Comparison of ENCODE assay signal across 7 mouse cellular contexts in genomic region chr6:90368976-90369724, GRCm38 (mm10). TPM values are rescaled to one million over a fixed set of nuclear protein-coding genes. Genes with fewer than 3 reads are reported as not detected.
DNase-seq lines count a peak whose midpoint lies in the region; ATAC-seq and TF ChIP-seq lines count a peak whose summit lies in the region.

Gene Zxdc, plus strand, starts transcription at chr6:90369492.

- H3K4me2 ChIP-seq in intestine, postnatal 0 days (replicated peaks; ENCODE audit: low read depth) = peak within 1 kb of the TSS; percentile 93
- peak within 1 kb of the TSS; percentile 98 for H3K4me2 ChIP-seq in midbrain, embryonic 12.5 days (replicated peaks)

- H3K4me1 ChIP-seq in embryonic facial prominence, embryonic 10.5 days = peaks cover 25% of the 10 kb centered on the region
- H3K4me1 ChIP-seq in intestine, postnatal 0 days (replicated peaks; ENCODE audit: control insufficient read depth, insufficient read depth, low read length) = peaks cover 10% of the 10 kb centered on the region; the same call in 1 of the 2 replicates
- peaks cover 24% of the 10 kb centered on the region for H3K4me1 ChIP-seq in midbrain, embryonic 12.5 days
- H3K4me1 ChIP-seq in small intestine, adult 2 months (ENCODE audit: control insufficient read depth, insufficient read depth, insufficient read length, low read length) = peaks cover 12% of the 10 kb centered on the region; the same call in 1 of the 2 replicates

- H3K27me3 ChIP-seq in embryonic facial prominence, embryonic 10.5 days (replicated peaks; ENCODE audit: low read depth, poor library complexity, severe bottlenecking) = no peaks in the 10 kb centered on the region
- H3K27me3 ChIP-seq in intestine, postnatal 0 days (replicated peaks; ENCODE audit: control insufficient read depth, insufficient read depth, low read length) = no peaks in the 10 kb centered on the region
- H3K27me3 ChIP-seq in midbrain, embryonic 12.5 days = no peaks in the 10 kb centered on the region
- H3K27me3 ChIP-seq in small intestine, adult 2 months (ENCODE audit: control insufficient read depth, insufficient read depth, low read length) = no peaks in the 10 kb centered on the region

- TF ChIP-seq POLR2A in small intestine, adult 2 months (IDR thresholded peaks at IDR 0.05; ENCODE audit: low read depth, low read length) = peak; percentile 86

- H3K27ac ChIP-seq in embryonic facial prominence, embryonic 10.5 days (replicated peaks) = peak within 1 kb of the TSS; percentile 86
- peak within 1 kb of the TSS; percentile 78 for H3K27ac ChIP-seq in intestine, postnatal 0 days (ENCODE audit: low read depth, low read length)
- peak within 1 kb of the TSS; percentile 87 for H3K27ac ChIP-seq in midbrain, embryonic 12.5 days (replicated peaks)
- 0 out of 2 replicates have a peak within 1 kb of the TSS, but pooled peaks have one; percentile 10 for H3K27ac ChIP-seq in small intestine, adult 2 months (ENCODE audit: insufficient read depth, low read depth, low read length)

- 6% methylated on average over 41 of the region's 41 CpGs for WGBS in embryonic facial prominence, embryonic 10.5 days
- WGBS in intestine, postnatal 0 days = 7% methylated on average over 37 of the region's 41 CpGs
- WGBS in midbrain, embryonic 12.5 days = 4% methylated on average over 41 of the region's 41 CpGs
- 5% methylated on average over 41 of the region's 41 CpGs for WGBS in small intestine, adult 2 months

- peak; percentile 100 for DNase-seq in adrenal gland, postnatal 10 days
- DNase-seq in embryonic facial prominence, embryonic 10.5 days (ENCODE audit: low spot score) = peak; percentile 99
- peak; percentile 72 for DNase-seq in gonadal fat pad, adult 2 months (ENCODE audit: low read depth)
- DNase-seq in left cerebral cortex, postnatal 4 days = peak; percentile 99

- H3K9me3 ChIP-seq in embryonic facial prominence, embryonic 10.5 days = no peaks in the 10 kb centered on the region
- H3K9me3 ChIP-seq in intestine, postnatal 0 days (ENCODE audit: control insufficient read depth) = no peaks in the 10 kb centered on the region
- no peaks in the 10 kb centered on the region for H3K9me3 ChIP-seq in midbrain, embryonic 12.5 days

- intact Hi-C loops in left cerebral cortex, postnatal 4 days (cut with DNase I) = no loop called here

- ATAC-seq in intestine, postnatal 0 days = peak; percentile 96
- peak; percentile 97 for ATAC-seq in midbrain, embryonic 12.5 days (ENCODE audit: low FRiP score, low read depth)

- peaks cover 21% of the 10 kb centered on the region for H3K36me3 ChIP-seq in embryonic facial prominence, embryonic 10.5 days (replicated peaks)
- H3K36me3 ChIP-seq in intestine, postnatal 0 days (ENCODE audit: control insufficient read depth, insufficient read depth) = peaks cover 13% of the 10 kb centered on the region
- H3K36me3 ChIP-seq in midbrain, embryonic 12.5 days = peaks cover 17% of the 10 kb centered on the region
- peaks cover 14% of the 10 kb centered on the region for H3K36me3 ChIP-seq in small intestine, adult 2 months (ENCODE audit: control insufficient read depth, insufficient read depth, low read length)

- H3K4me3 ChIP-seq in embryonic facial prominence, embryonic 10.5 days = peak within 1 kb of the TSS; percentile 86
- peak within 1 kb of the TSS; percentile 93 for H3K4me3 ChIP-seq in intestine, postnatal 0 days (ENCODE audit: low read depth, low read length)
- peak within 1 kb of the TSS; percentile 98 for H3K4me3 ChIP-seq in midbrain, embryonic 12.5 days
- peak within 1 kb of the TSS; percentile 76 for H3K4me3 ChIP-seq in small intestine, adult 2 months (ENCODE audit: low read depth, low read length)

- 0 out of 2 replicates have a peak, but pooled peaks have one; percentile 17 for TF ChIP-seq CTCF in intestine, postnatal 0 days (IDR thresholded peaks at IDR 0.05; ENCODE audit: low read depth)
- no peak for TF ChIP-seq CTCF in small intestine, adult 2 months (IDR thresholded peaks at IDR 0.05; ENCODE audit: extremely low read depth, insufficient read length, insufficient replicate concordance, low read depth, low read length)

- H3K9ac ChIP-seq in intestine, postnatal 0 days (ENCODE audit: low read depth, low read length) = peak within 1 kb of the TSS; percentile 88
- H3K9ac ChIP-seq in midbrain, embryonic 12.5 days (replicated peaks) = peak within 1 kb of the TSS; percentile 93

RNA-seq across cellular contexts. Expression of gene Zxdc, which starts in this region (rescaled TPM):
- total RNA-seq in adrenal gland, postnatal 10 days (2021) = 10 to 100 TPM; 17.6 to 18.7 TPM
- polyA plus RNA-seq in embryonic facial prominence, embryonic 10.5 days (2016; fragmentation: Nextera tagmentation; extraction: Ambion mirVana) = 6.0 and 7.2 TPM in 2 replicates
- polyA plus RNA-seq in gonadal fat pad, adult 2 months (2012; rRNA removed) = 15.2 and 19.9 TPM in 2 replicates
- polyA plus RNA-seq in intestine, postnatal 0 days (2015; fragmentation: Nextera tagmentation; extraction: Ambion mirVana) = 5.0 and 5.3 TPM in 2 replicates
- total RNA-seq in left cerebral cortex, postnatal 4 days (2021) = 10 to 100 TPM; 27.6 to 30.1 TPM
- polyA plus RNA-seq in midbrain, embryonic 12.5 days (2016; fragmentation: Nextera tagmentation; extraction: Ambion mirVana) = 14.1 and 16.2 TPM in 2 replicates
- polyA plus RNA-seq in small intestine, adult 2 months (2012; rRNA removed) = 14.5 and 26.8 TPM in 2 replicates

Comparison
In these comparisons a context has a peak if more than half of its experiments do, and no peak if none do; other contexts are left out.
1. Peak in every context shown above with its lines: DNase-seq, ATAC-seq, H3K4me3 ChIP-seq and H3K27ac ChIP-seq.
2. H3K27ac ChIP-seq: peak in every context shown above with its lines; median percentile 87 in midbrain, embryonic 12.5 days; 86 in embryonic facial prominence, embryonic 10.5 days; 78 in intestine, postnatal 0 days; 10 in small intestine, adult 2 months.